Mouse (Mus musculus) adipocyte (in vitro differentiated cells): ENCODE measurements around the gene Vps45.

Source experiments
- DNase-seq: peaks from one replicate; pipeline ENCODE4 v3.0.0-alpha.2; 2016; ENCODE audit warnings: low spot score

The Vps45 gene

DNA sequence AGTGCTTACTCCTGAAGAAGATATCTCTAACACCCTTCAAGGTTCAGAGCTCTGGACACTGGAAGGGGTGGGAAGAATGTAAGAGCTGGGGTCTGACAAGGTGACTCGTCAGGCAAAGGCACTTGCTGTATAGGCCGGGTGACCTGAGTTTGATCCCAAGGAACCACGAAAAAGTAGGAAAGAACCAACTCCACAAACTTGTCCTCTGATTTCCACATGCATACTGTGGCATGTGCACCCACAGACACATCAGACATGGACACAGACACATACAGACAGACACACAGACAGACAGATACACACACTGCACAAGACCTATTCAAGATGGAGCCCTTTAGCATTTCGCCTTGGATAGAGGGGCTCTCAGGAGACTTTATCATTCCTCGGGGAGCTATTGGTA, 20.1 kb downstream of the Vps45 start:
- no peak for DNase-seq

DNA sequence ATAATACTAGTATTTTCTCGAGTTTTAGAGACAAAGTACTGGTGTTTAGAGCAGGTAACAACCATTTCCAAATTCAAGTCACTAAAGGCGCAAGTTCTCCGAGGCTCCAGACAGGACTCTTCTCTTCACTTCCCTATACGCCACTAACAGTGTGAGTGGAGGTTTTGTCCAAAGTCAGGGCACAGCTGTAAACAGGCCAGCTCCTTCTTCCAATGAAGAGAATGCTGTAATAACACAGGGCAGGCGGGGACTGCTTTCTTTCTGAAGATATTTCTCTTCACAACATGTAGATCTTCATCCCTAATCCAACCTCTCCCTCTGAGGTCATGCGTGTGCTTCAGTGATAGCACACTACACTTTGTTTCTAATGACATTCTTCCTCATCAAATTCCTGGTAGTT, 21.5 kb downstream of the Vps45 start:
- DNase-seq = no peak

DNA sequence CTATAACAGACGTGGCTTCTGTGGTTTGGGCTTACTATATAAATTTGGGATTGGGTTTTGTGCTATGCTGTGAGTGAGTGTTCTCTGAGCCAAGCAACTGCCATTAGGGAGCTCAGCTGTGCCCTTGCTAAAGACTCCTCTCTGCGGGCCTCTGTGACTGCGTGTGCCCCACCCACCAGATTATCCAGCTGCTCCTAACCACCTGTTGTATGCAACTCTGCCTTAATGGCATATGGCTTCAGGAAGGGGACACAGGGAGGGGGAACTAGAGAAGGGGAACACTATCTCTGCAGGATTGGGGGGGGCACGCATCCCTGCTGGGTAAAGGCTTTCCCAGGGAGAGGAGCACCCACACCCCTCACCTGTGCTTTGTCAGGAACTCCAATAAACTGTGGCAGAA, 25.2 kb downstream of the Vps45 start:
- no peak for DNase-seq

DNA sequence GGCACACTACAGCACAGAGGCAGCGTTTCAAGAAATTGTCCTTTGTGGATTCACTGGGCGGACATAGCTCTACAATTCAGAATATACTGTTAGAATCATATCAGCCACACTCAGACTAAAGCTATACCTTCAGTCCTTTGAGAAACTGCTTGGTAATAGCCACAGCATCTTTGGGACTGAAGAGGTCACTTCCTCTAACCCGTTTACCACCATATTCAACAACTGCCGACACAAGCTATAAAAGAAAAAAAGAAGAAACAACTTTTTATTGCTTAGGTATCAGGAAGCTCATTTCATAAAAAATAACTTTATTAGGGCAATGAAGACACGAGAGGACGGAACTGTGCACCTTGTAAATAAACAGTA, 25.6 kb downstream of the Vps45 start:
- no peak for DNase-seq

DNA sequence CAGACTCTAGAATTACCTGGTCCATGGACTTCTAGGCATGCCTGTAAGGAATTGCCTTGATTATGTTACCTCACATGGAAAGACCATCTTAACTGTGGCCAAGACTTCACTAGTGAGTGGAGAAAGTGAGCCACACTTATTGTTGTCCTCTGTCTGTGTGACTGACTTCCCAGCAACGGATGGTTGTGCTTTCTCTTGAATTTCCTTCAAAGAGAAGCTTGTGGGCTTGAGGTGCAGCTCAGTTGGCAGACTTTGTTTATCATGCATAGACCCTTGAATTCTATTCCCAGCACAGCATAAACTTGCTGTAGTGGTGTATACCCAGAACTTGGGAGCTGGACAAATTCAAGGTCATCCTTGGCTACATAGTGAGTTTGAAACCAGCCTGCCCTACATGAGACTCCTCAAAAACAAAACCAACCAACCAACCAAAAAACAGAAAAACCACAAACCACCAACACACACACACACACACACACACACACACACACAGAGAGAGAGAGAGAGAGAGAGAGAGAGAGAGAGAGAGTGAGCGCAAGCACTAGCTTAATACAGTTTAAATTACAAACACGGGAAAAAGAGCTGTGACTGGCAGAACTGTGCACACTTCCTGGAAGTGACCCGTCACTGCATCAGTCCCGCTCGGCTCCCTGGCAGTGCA, 26.1 kb downstream of the Vps45 start:
- DNase-seq = no peak

DNA sequence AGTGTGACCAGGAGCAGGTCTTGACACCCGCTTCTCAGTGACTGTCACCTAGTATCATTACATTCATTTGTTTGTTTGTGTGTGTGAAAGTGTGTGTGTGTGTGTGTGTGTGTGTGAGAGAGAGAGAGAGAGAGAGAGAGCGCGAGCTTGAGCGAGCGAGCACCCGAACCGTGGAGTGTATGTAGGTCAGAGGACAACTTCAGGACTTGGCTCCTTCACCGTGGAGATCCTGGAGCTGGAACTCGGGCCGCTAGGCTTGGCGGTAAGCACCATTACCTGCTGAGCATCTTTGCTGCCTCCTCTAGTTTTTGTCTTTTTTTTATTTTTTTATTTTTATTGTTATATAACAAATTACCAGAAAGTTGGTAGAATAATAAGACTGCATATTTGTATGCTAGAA, 28.5 kb downstream of the Vps45 start:
- DNase-seq = no peak

DNA sequence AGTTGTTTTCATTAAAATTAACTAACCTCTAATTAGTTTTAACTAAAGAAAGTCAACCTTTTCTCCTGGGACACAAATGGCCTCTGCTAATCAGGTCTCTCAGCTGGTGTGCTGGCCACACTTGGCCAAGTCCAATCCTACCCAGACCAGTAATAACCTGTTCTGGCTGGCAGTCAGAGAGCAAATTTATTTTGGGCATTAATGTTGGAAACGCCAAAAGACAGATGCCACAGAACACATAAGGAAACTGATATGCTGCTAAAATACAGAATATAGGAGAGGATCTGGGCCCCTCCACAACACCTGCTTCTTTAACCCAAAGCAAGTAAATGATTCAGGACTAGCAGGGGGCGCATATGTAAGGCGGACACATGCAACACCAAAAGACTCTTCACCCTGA, 28.9 kb downstream of the Vps45 start:
- no peak for DNase-seq

DNA sequence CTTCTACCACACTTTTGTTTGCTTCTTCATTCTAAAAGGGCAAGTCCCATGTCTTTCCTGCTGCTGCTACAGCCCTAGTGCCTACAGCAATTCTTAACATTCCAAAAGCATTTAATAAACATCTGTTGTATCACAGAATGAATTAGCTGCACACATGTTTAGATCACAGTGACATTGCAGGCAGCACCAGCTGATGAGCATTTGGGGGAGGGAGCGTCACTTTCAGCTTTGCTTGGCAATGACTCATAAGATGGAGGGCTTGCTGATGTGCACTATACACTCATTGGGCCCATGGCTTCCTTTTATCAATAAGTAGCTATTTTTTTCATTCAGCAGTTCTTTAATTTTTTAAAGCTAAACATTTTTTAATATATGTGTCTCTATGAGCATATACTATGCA, 30.4 kb downstream of the Vps45 start:
- DNase-seq = no peak

DNA sequence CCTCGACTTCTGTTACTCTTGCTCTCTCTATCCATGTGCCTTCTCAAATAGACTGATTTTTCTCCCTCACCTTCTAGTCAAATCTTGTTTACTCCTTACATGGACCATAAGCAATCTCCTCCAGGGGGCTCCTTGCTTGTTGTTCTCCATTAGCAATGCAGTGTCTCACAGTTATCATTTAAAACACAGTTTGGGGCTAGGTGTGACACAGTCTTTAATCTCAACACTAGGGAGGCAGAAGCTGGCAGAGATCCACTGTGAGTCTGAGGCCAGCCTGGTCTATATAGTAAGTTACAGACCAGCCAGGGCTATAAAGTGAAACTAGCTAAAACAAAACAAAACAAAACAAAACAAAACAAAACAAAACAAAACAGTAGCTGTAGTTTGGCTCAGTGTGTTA, 31.1 kb downstream of the Vps45 start:
- DNase-seq = no peak

DNA sequence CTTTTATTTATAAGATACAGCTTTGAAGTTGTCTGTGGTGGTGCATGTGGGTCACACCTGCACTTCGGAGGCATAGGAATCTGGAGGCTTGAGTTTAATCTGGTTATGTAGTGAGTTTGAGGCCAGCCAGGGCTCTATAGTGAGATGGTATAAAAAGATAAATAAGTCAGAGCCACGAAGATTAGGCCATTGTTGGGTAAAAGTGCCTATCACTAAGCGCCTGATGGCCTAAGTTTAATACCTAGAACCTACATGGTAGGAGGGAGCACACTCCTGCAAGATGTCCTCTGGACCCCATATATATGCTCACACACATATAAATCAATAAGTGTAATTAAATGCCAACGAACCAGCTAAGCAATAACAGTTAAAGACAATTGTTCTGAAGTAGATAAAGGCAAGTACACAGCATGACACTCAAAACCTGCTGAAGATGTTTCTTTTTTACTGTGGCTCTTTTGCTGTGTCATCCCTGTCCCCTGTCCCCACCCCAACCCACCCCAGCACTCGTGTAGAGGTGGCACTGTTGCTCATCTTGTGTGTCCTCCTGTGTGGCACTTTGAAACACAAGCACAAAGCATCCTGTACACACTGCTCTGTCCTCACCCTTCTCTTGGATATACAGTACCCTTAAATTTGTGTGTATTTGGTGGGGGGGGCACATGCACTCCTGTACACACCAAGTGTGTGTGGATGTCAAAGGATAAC, 36.7 kb downstream of the Vps45 start:
- DNase-seq = no peak

DNA sequence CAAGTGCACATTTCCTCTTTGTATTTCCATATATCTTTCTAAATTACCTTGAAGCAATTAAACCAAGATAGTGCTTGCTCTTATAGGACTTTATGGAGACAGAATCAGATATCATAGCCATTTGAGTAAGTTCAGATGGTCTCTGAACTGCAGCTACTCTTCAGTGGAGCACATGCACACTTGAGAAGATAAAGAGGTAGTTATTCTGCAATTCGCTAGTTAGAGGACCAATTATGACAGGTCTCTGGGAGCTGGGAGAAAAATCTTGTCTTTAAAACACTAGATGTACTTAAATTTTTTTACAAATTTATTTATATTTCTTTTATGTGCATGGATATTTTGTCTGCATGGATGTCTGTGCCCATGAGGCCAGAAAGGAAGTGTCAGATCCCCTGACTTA, 37.5 kb downstream of the Vps45 start:
- no peak for DNase-seq

DNA sequence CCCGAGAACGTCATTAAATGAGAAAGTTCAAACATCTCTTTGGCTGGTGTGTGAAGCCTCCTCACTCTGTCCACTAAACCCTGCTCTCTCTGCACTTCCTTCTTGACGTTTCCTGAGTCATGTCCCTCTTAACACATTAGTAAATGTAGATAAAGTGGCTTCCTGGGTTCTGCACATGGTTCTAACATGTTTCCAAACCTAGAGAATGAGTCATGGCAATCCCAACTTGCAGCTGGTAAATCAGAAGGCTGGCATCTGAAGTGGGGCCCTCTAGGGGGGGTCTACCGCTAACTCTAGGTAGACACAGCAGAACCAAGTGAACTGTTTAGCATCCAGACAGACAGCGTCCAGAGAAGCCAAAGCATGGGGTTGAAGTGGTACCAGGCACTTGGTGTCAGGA, 40.8 kb downstream of the Vps45 start:
- DNase-seq = no peak

DNA sequence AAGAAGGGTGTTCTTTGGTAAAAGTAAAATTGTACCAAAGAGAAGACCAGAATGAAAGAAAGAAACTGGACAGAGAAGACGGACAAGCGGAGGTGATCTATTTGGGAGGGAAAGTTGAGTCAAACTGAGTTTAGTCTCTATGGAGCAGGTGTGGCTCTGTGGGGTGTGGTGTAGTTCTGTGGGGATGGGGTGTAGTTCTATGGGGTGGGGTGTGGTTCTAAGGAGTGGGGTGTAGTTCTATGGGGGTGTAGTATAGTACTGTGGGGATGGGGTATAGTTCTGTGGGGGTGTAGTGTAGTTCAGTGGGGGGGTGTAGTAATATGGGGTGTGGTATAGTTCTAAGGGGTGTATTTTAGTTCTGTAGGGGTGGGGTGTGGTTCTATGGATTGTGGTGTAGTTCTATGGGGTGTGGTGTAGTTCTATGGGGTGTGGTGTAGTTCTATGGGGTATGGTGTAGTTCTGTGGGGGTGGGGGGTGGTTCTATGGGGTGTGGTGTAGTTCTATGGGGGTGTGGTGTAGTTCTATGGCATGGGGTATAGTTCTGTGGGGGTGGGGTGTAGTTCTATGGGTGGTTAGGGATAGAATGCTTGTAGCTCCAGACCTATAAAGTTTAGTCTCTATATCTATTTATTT, 41.9 kb downstream of the Vps45 start:
- no peak for DNase-seq

DNA sequence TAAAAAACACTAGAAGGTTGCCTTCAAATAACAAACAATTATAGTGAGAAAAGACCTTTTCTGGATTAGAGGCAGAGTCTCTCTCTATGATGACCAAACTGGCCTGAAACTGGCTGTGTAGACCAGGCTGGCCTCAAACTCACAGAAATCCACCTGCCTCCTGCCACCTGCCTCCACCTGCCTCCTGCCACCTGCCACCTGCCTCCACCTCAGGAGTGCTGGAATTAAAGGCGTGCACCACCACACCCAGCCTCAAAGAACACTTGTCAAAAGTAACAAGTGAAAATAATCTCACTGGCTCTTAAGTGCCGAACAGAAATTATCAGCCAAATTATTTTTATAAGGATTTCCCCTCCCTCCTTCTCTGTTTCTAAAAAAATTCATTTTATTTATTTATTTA, 42.6 kb downstream of the Vps45 start:
- DNase-seq = no peak

DNA sequence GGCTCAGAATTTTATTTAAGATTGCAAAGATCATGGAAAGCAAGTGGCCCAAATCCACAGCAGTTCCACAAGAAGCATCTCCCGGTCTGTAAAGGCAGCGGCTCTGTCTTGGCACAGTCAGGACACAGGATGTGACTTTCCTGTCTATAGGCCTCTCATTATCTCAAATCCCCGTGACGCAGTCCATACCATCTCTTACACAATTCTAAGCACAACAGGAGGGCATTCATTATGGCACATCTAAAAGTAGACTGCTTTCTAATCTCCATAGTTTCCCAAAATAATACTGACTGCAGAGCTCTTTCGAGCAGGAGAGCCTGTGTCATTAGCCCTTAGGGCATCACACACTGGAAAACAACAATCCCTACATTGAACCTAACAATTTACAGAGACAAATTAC, 45.5 kb downstream of the Vps45 start:
- DNase-seq = no peak

DNA sequence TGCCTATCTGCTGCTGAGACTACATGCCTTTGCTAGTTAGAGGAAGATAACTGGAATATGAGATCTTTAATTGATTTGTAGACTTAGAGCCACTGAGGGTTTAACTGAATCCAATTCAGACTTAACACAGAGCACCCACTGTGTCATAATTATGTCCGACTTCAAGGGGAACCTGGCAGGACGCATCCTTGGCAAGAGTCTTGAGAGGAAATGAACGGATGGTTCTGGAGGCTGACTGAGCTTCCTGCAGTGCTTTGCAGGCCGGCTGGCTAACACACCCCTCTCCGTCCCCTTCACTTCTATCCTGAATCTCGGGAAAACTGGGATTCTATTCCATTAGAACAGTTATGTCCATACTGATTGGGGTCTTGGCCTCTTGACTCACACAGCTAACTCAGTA, 49.8 kb downstream of the Vps45 start:
- no peak for DNase-seq

DNA sequence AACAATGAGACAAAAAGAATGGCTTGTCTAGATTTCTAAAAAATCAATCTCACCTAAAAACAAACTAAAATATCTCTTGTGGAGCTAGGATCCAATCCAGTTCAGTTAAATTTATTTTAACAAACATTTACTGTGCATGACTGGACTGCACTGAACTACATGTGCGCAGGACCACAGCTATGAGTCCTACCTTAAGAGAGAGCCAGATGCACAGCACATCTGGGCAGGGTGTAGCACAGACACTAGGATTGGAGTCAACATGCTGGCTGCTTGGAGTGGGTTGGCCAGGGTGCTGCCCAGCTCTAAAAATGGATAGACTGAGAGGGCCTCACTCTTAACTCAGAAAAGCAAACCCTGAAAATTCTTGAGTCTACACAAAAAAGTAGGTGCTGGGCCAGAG, 56.7 kb downstream of the Vps45 start:
- no peak for DNase-seq

DNA sequence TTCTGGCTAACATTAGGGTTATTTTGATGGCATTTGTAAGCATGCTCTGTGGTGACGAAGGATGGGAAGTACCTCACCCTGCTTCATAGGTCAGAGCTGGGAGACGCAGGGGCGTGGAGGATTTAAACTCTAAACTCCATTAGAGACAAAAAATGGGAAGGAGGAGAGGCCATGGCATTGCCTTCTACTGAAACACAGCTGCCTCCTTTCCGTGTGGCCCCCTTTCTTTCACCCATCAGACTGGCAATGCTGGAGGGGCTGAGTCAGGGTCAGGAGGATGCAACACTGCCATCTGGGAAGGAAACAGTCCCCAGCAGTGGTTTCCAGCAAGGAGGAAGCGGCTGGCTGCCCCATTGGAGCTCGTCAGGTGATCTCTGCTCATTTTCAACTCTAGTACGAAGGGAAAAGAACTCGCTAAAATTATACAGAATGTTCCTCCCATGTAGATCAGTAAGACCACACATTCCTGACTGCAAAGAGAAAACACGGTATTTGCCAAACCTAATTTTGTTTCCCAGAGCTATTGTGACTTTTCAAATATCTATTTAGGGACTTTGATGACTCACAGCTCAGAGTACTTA, 57.3 kb downstream of the Vps45 start:
- DNase-seq = no peak

DNA sequence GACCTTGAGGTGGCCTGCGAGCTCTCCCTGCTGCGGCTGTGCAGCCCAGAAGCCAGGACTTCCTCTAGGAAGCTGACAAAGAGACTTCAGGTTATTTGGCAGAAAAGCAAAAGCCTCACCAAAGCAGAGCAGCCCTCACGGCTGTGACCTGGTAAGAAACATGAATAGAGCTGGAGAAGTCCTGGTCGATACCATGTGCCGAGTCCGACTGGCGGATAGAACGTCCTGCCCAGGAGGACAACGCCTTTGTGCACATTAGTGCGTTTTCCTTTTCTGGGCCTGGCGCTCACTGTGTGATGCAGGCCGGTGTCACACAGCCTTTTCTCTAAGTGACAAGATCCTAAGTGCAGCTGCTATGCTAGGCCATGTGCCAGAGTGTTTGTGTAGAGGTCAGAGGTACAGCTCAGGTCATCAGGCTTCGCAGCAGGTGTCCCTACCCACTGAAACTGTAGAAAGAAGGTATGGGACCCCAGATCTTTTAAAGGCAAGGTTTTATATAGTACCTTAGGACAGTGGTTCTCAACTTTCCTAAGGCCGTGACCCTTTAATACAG, 58.1 kb downstream of the Vps45 start:
- DNase-seq = no peak

DNA sequence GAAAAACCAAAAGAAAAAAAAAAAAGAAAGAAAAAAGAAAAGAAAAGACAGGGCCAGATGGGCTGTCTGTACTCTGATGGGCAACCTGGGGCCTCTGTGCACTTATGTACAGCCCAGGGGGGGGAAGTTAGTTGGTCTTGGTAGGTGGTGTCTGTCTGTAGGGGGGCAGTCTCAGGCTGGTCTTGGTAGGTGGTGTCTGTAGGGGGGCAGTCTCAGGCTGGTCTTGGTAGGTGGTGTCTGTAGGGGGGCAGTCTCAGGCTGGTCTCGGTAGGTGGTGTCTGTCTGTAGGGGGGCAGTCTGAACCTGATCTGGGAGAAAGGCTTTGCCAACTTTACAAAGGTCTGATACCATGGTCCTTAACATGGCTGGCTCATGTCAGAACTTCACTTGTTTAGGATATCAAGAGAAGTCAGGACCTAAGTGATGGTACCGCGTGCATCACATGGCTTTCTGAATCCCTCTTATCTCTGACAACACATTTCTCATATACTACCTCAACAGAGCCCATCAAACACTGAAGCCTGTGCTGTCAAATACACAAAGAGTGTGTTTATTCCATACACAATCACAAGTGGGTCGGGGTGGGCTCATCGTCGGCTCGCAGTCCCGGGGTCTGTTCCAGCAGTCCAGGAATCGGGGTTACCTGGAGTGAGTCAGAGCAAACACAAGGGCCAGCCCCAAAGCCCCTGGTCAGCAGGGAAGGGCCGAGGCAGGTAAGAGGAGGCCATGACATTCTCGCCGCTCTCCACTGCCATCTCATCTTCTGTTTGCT, 58.8 kb downstream of the Vps45 start:
- no peak for DNase-seq

DNA sequence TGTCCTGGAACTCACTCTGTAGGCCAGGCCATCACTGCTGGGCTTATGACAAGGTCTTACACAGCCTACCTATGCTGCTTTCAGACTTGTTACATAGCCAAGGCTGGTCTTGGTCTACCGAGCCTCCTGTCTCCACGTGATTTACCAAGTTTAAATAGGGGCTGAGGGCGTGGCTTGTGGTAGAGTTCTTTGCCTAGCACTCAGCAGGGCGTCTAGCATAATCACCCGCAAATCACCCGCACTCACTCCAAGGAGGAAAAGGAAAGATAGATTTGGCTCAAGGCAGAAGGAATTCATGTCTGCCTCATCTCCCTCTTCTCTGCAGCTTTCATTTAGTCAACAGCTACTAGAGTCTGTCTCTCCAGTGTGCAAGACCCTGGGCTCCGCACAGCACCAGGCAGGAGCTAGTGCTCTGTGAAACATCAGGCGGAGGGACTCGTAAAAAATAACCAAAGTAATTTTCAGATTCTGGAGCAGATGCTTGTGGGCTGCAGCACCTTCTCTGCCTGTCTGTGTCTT, 61.0 kb downstream of the Vps45 start:
- no peak for DNase-seq

DNA sequence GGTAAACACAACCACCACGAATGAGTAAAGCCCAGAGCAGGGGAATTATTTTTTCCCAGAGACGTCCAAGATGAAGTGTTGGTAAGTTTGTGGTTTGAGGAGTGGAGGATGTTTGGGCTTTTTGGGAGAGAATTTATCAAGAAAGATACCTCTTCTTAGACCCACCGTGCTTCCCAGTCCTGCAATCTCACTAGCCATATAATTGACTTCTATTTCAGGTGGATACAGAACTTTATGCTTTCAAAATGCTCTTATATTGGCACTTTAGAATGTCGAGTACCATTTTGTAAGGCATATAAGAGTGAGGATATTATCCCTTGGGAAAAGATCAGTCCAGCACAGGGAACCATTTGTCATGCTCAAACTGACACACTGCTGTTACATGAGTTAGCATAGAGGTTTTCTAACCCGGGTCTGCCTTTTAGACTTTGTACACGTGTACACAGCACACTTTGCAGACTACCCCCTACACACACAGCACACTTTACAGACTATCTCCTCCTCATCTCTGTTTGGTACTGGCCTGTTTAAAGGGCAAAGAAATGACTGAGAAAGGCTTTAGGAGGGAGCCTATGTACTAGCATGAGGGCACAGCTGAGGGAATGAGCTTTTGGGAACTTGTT, 61.7 kb downstream of the Vps45 start:
- DNase-seq = no peak
